Mouse (Mus musculus) CH12.LX (cell line): Measurements from ENCODE around the gene Samd4b.

ENCODE experiments used
- CTCF ChIP-seq, 2 experiments: IDR thresholded peaks in 1 of 2; conservative IDR thresholded peaks in 1 of 2; 2 replicates each; pipeline ENCODE4 v1.5.1; 2011 to 2012; ENCODE audit warnings: low read depth in 2 of 2, low read length in 2 of 2, improper control_type of control experiment in 1 of 2, inconsistent platforms in 1 of 2, mild to moderate bottlenecking in 1 of 2, moderate library complexity in 1 of 2
- EP300 ChIP-seq: IDR thresholded peaks from 2 replicates; pipeline ENCODE4 v1.6.1; 2011; ENCODE audit warnings: low read length, improper control_type of control experiment
- POLR2A ChIP-seq: IDR thresholded peaks from 2 replicates; pipeline ENCODE4 v1.6.1; 2011; ENCODE audit warnings: low read depth, mild to moderate bottlenecking, improper control_type of control experiment, low read length

GRCm38 (mm10) chr7:28377190-28378065, 220.5 kb downstream of the Samd4b start:
- TF ChIP-seq EP300 (no peak), POLR2A (no peak), CTCF (conservative IDR thresholded peaks at IDR 0.05 in 1 of 2, IDR thresholded peaks at IDR 0.05 in 1 of 2; ENCODE audit: low read depth in 2 of 2, low read length in 2 of 2) (no peak)
